Mouse (Mus musculus): ENCODE measurements around the gene P2rx7. TPM values are rescaled to one million over a fixed set of nuclear protein-coding genes. Genes with fewer than 3 reads are reported as not detected.

Gene P2rx7
- polyA plus RNA-seq, 1 experiment from 2014 or later = 6.7 TPM

DNA sequence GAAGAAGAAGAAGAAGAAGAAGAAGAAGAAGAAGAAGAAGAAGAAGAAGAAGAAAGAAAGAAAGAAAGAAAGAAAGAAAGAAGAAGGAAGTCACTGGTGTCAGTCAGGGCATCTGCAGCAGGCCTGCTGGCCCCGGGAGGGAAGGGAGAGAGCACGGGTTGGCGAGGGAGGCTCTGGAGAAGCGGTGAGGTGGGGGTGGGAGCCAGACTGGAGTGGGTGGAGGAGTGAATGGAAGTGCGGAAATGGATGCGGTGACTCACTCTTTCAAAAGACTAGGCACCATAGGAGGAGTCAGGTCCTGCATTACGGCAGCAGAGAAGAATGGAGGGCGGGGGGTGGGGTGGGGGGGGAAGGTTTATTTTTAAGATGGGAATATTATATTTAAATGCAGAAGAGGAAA, 5.6 kb downstream of the P2rx7 start:
- H3K4me2 ChIP-seq (replicated peaks; ENCODE audit: low read depth, low read length) = no peak overlapping the region
- H3K9me3 ChIP-seq (ENCODE audit: low read length) = no peaks in the 10 kb centered on the region
- no peak for TF ChIP-seq CTCF (IDR thresholded peaks at IDR 0.05)
- TF ChIP-seq EP300 (IDR thresholded peaks at IDR 0.05) = no peak
- WGBS = 62% methylated on average over 8 of the region's 8 CpGs
- H3K36me3 ChIP-seq (ENCODE audit: insufficient read depth, low read length) = no peaks in the 10 kb centered on the region
- no peak overlapping the region for H3K9ac ChIP-seq (replicated peaks; ENCODE audit: low read depth)
- no peak overlapping the region for H3K4me3 ChIP-seq (ENCODE audit: low read depth, low read length)
- no peak overlapping the region for H3K27ac ChIP-seq (ENCODE audit: low read length)
- H3K4me1 ChIP-seq (ENCODE audit: insufficient read depth, low read depth, low read length) = 0 out of 2 replicates have a peak, but pooled peaks cover 6% of the 10 kb centered on the region
- ATAC-seq = peak; percentile 59
- H3K27me3 ChIP-seq (replicated peaks; ENCODE audit: insufficient read depth, low read length) = no peaks in the 10 kb centered on the region
- peak; percentile 47 for DNase-seq (ENCODE audit: low spot score)

DNA sequence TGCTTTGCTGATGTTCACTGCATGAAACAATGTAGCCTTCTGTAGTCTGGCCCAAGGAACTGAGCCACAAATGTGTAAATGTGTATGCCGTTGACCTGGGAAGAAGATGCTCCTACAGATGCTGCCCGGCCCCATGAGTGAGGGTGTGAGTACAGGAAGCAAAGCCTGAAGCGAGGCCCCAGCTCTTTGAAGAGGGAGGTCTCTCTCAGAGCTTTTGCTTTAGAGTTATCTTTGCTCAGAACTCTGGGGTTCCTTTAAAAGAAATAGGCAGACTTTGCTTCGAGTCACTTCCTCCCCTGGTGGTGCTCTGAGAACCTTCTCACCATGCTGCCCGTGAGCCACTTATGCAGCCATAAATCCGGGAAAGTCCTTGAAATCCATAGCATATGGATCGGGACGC, 6.4 kb downstream of the P2rx7 start:
- DNase-seq (ENCODE audit: low spot score) (no peak), ATAC-seq (no peak)
- 84% methylated on average over 8 of the region's 8 CpGs for whole genome bisulfite sequencing
- TF ChIP-seq EP300 (IDR thresholded peaks at IDR 0.05) (no peak), CTCF (IDR thresholded peaks at IDR 0.05) (no peak)
- no peak overlapping the region for H3K9ac ChIP-seq (replicated peaks; ENCODE audit: low read depth)
- no peaks in the 10 kb centered on the region for H3K9me3 ChIP-seq (ENCODE audit: low read length)
- H3K4me2 ChIP-seq (replicated peaks; ENCODE audit: low read depth, low read length) = no peak overlapping the region
- no peaks in the 10 kb centered on the region for H3K36me3 ChIP-seq (ENCODE audit: insufficient read depth, low read length)
- H3K4me1 ChIP-seq (ENCODE audit: insufficient read depth, low read depth, low read length) = 0 out of 2 replicates have a peak, but pooled peaks cover 6% of the 10 kb centered on the region
- H3K27ac ChIP-seq (ENCODE audit: low read length) = no peak overlapping the region
- no peak overlapping the region for H3K4me3 ChIP-seq (ENCODE audit: low read depth, low read length)
- no peaks in the 10 kb centered on the region for H3K27me3 ChIP-seq (replicated peaks; ENCODE audit: insufficient read depth, low read length)

DNA sequence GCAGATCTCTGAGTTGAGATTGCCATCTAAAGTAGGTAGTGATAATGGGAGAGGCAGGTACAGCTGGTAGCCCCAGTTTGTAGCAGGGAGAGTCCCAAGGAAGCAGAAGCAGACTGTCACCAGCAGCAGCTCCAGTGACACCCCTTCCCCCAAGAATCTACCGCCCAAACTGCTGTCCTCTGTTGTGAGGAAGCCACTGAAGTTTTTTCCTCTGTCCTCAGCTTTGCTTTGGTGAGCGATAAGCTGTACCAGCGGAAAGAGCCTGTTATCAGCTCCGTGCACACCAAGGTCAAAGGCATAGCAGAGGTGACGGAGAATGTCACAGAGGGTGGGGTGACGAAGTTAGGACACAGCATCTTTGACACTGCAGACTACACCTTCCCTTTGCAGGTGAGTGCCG, 8.8 kb downstream of the P2rx7 start:
- no peaks in the 10 kb centered on the region for H3K9me3 ChIP-seq (ENCODE audit: low read length)
- no peak overlapping the region for H3K4me3 ChIP-seq (ENCODE audit: low read depth, low read length)
- WGBS = 56% methylated on average over 7 of the region's 7 CpGs
- H3K9ac ChIP-seq (replicated peaks; ENCODE audit: low read depth) = no peak overlapping the region
- no peak overlapping the region for H3K27ac ChIP-seq (ENCODE audit: low read length)
- ATAC-seq (no peak), DNase-seq (ENCODE audit: low spot score) (no peak)
- H3K36me3 ChIP-seq (ENCODE audit: insufficient read depth, low read length) = no peaks in the 10 kb centered on the region
- no peak for TF ChIP-seq CTCF (IDR thresholded peaks at IDR 0.05)
- H3K27me3 ChIP-seq (replicated peaks; ENCODE audit: insufficient read depth, low read length) = no peaks in the 10 kb centered on the region
- no peak overlapping the region for H3K4me2 ChIP-seq (replicated peaks; ENCODE audit: low read depth, low read length)
- 0 out of 2 replicates have a peak, but pooled peaks cover 6% of the 10 kb centered on the region for H3K4me1 ChIP-seq (ENCODE audit: insufficient read depth, low read depth, low read length)

DNA sequence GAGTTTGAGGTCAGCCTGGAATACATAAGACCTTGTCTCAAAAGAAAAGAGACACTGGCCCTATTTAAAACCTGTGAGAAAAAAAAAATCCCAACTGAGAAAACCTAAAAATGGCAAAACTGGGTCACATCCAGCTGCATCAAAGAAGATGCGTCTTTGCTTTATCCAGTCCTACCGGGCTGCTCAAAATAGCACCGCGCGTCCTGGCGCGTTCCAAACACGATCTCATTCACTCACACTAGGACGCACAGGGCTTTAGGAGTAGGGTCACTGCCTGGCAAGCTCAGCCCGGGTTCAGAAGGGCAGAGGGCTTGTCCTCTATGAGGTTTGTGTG, 9.4 kb downstream of the P2rx7 start:
- Histone ChIP-seq H3K4me1 (ENCODE audit: insufficient read depth, low read depth, low read length) (0 out of 2 replicates have a peak, but pooled peaks cover 6% of the 10 kb centered on the region), H3K27ac (ENCODE audit: low read length) (no peak overlapping the region), H3K27me3 (replicated peaks; ENCODE audit: insufficient read depth, low read length) (no peaks in the 10 kb centered on the region), H3K9ac (replicated peaks; ENCODE audit: low read depth) (no peak overlapping the region), H3K4me2 (replicated peaks; ENCODE audit: low read depth, low read length) (no peak overlapping the region), H3K4me3 (ENCODE audit: low read depth, low read length) (no peak overlapping the region), H3K36me3 (ENCODE audit: insufficient read depth, low read length) (no peaks in the 10 kb centered on the region), H3K9me3 (ENCODE audit: low read length) (no peaks in the 10 kb centered on the region)
- ATAC-seq = no peak
- TF ChIP-seq EP300 (IDR thresholded peaks at IDR 0.05) (no peak), CTCF (IDR thresholded peaks at IDR 0.05) (no peak)
- no peak for DNase-seq (ENCODE audit: low spot score)
- 62% methylated on average over 10 of the region's 10 CpGs for WGBS

DNA sequence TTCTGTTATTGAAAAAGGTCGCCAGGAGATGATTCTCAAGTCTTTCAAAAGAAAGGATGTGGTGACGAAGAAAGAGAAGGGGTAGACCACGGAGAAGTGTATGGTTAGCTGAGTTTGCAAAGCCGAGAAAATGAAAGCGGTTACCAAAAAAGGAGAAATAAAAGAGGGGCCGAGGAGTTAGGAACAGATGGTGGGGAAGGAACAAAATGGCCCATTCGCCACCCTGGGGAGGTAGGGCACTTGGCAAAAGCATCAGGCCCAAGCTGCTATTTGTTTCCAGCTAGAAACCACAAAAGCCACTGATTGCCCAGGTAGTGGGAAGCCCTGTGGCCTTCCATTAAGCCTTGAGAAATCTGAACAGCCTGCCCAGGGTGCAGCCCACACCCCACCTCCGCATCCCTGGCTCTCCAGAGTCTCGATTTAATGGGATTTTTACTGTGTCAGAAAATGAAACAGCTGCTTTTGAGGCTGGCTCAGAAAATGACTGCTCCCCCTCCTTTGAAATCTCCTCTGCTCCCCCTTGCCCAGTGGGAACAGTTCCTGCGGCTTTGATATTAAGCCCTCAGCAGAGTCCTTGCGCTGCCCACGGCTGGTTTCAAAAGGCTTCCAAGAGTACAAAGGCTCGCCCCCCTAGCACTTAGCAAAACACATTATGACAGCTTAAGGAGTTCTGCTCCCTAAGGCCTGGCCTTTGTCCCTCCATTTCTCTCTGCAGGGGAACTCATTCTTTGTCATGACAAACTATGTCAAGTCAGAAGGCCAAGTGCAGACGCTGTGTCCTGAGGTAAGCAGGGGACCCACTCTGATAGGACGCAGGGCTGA, 9.9 kb downstream of the P2rx7 start:
- Histone ChIP-seq H3K4me3 (ENCODE audit: low read depth, low read length) (no peak overlapping the region), H3K4me2 (replicated peaks; ENCODE audit: low read depth, low read length) (no peak overlapping the region), H3K36me3 (ENCODE audit: insufficient read depth, low read length) (no peaks in the 10 kb centered on the region), H3K9me3 (ENCODE audit: low read length) (no peaks in the 10 kb centered on the region), H3K4me1 (ENCODE audit: insufficient read depth, low read depth, low read length) (0 out of 2 replicates have a peak, but pooled peaks cover 6% of the 10 kb centered on the region), H3K9ac (replicated peaks; ENCODE audit: low read depth) (no peak overlapping the region), H3K27ac (ENCODE audit: low read length) (no peak overlapping the region), H3K27me3 (replicated peaks; ENCODE audit: insufficient read depth, low read length) (no peaks in the 10 kb centered on the region)
- ATAC-seq = peak; percentile 32; the same call in 1 of the 2 replicates
- 45% methylated on average over 15 of the region's 15 CpGs for WGBS
- TF ChIP-seq EP300 (IDR thresholded peaks at IDR 0.05) (no peak), CTCF (IDR thresholded peaks at IDR 0.05) (no peak)
- DNase-seq (ENCODE audit: low spot score) = no peak

DNA sequence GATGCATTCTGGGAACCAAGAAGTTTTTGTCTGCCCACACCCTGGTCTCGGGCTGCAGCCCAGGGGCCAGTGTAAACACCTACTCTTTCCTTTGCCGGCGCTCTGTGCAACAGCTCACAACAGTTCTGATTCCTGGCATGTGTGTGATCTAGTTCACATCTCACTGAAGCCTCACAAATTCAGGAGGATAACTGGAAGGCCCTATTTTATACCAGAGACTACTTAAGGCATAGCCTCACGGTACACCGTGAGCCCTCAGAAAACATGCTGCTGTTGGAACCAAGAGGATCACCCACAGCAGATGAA, 10.5 kb downstream of the P2rx7 start:
- ATAC-seq = no peak; the same call in 1 of the 2 replicates
- H3K9ac ChIP-seq (replicated peaks; ENCODE audit: low read depth) = no peak overlapping the region

More for the DNA sequence above, 10.5 kb downstream of the P2rx7 start:
- no peak overlapping the region for H3K4me3 ChIP-seq (ENCODE audit: low read depth, low read length)
- no peaks in the 10 kb centered on the region for H3K27me3 ChIP-seq (replicated peaks; ENCODE audit: insufficient read depth, low read length)
- no peak overlapping the region for H3K27ac ChIP-seq (ENCODE audit: low read length)
- TF ChIP-seq CTCF (IDR thresholded peaks at IDR 0.05) = no peak
- no peak for TF ChIP-seq EP300 (IDR thresholded peaks at IDR 0.05)
- H3K4me2 ChIP-seq (replicated peaks; ENCODE audit: low read depth, low read length) = no peak overlapping the region
- no peaks in the 10 kb centered on the region for H3K9me3 ChIP-seq (ENCODE audit: low read length)
- H3K4me1 ChIP-seq (ENCODE audit: insufficient read depth, low read depth, low read length) = 0 out of 2 replicates have a peak, but pooled peaks cover 6% of the 10 kb centered on the region
- 52% methylated on average over 5 of the region's 5 CpGs for WGBS
- no peaks in the 10 kb centered on the region for H3K36me3 ChIP-seq (ENCODE audit: insufficient read depth, low read length)
- DNase-seq (ENCODE audit: low spot score) = no peak

Measured in lung, postnatal 0 days (tissue).